Mouse (Mus musculus) kidney, postnatal 10 days (tissue): Measurements from ENCODE around the gene Stt3b.

Experiments
- DNase-seq: peaks from one replicate; pipeline ENCODE4 v3.0.0; 2021; ENCODE audit warnings: mixed read lengths

Stt3b gene

GRCm38 (mm10) chr9:115310346-115311222, at the start of gene Stt3b:
Gene Stt3b (minus strand): TSS chr9:115310421.
- peak; percentile 100 for DNase-seq

GRCm38 (mm10) chr9:115358421-115358820, 48.2 kb upstream of the Stt3b start:
- DNase-seq, result no peak

DNA sequence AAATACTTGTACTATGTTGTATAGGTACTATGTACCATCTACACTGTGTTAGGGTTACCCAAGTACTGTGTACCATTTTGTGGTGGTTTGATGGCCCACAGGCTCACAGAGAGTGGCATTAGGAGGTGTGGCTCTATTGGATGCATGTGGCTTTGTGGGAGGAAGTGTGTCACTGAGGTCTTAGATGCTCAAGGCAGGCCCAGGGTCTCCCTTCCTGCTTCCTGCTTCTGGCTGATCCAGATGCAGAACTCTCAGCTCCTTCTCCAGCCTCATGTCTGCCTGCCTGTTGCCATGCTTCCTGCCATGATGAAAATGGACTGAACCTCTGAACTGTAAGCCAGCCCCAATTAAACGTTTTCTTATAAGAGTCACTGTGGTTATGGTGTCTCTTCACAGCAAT, 47.8 kb upstream of the Stt3b start:
- no peak for DNase-seq

DNA sequence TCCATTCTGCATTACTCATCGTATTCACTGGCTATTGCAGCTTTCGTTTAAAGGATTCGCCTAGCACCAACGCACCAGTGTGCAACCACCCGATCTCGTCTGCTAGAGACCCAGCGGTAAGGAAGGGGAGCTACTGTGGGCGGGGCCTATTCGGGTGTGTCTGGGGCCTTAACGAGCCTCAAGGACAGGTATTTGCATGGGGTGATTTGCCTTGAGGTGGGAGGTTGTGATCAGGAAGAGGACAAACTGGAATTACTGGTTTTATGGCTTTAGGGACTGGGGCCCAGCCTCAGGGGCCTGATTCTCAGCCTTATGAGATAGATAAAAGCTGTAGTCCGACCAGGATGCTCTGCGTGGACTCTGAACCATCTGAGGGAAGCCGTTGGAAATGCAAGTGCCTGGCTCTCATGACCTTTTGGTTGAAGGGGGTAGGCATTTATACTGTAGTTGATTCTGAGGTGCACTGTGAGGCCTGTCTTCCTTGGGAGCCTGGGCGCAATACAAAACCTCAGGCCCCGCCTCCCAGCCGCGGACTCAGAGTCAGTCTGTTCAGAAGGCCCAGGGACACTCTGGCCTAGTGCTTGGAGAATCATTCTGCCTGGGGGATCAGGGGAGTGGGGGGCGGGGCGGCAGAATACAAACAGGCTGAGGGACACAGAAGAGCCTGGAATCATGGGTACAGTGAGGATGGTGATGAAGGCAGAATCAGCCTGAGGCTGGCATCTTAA, 46.7 kb upstream of the Stt3b start:
- no peak for DNase-seq

- peak; percentile 21 for DNase-seq
These were observed 45.8 kb upstream of the Stt3b start for GRCm38 (mm10) chr9:115355972-115356371.

- DNase-seq, result no peak
These were observed 39.7 kb upstream of the Stt3b start for GRCm38 (mm10) chr9:115349741-115350512.

GRCm38 (mm10) chr9:115349106-115349505, 38.9 kb upstream of the Stt3b start:
- DNase-seq, result no peak

DNA sequence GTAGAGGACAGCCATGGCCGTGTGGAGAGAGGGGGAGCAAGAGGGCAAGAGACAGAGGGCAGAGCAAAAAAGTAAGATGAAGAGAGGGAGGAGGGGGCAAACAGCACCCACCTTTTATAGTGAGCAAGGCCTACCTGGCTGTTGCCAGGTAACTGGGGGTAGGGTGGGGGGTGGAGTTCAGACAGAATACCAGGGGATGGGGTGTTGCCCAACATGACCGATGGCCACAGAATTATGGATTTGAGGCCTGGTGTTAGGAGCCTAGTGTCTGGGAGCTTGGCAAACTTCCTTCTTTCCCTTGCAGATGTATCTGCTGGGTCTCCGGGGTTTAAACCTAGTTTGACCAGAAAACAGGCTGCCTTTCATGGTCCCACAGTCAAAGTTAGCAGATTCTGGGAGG, 34.7 kb upstream of the Stt3b start:
- DNase-seq, result no peak

DNA sequence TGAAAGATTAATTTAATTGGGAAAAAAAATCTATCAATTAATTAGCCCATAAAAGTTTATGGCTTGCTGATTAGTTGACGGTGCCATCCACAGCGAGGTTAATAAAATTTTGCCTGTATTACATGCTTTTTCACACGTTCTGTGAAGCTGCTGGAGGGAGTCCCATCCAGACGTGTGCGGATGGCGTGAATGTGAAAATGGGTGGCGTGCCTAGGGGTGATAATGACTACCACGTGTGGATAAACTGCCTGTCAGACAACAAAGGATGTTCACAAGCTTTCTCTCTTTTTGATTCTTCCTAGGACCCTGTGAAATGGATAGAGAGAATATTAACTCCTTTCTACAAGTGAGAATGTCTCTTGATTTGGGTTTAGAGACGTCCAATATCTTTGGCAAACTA, 31.4 kb upstream of the Stt3b start:
- DNase-seq, result no peak

DNA sequence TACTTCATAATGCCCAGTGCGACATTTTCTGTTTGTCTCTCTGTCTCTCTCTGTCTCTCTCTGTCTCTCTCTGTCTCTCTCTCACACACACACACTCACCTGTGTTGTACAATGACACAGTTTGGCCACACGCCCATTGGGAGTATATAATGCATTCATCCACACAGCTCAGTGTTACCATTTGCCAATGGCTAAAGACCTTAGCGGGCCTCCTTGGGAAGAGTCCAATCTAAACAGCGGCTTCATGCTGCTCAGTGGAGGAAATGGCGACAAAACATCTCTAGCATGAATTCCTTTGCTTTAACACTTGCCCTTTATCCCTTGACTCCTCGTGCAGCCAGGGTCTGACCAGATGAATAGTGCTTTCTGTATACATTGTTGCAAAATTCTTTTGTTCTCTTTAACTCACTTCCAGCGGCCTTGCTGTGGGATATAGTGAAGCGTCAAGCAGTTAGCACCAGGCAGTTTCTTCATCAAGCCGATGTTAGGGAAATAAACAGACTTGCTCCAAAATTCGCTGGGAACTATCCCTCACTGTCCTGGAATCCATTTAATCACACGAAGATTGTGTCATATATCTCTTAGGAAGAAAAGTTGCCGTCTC, 30.1 kb upstream of the Stt3b start:
- DNase-seq, result peak; percentile 75

DNA sequence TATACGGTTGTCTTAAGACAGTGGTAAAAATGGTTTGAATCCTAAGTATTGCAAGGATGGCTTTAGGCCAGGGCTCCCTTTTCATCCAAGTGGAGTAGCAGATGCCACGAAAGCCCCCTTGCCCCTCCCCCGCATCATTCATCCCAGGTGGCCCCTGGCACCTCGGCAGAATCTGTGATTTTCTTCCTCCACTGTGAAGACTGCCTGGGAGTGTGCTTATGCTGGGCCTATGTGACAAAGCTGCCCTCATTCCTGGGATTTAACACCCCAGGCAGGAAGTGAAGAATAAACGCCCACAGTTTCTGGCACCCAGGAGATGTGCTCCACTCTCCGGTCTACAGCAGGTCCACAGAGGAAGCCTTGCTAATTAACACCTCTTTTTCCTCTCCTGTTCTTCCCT, 28.6 kb upstream of the Stt3b start:
- no peak for DNase-seq

DNA sequence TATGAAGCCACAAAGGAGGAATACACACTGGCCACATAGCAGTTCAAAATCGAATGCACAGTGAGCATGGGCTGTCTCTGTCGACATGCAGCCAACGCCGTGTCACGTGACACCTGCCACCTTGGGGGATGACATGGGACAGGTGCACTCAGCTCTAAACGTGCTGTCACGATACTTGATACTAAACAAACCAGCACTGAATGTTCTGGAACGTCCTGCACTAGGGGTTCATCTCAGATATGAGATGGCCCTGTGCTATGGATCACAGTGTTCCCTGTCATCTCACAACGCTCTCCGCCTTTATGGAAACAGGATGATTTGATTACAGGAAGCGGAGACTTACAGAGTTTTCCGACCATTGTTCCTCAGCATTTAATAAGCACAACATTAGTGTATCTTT, 22.8 kb upstream of the Stt3b start:
- DNase-seq, result no peak

DNA sequence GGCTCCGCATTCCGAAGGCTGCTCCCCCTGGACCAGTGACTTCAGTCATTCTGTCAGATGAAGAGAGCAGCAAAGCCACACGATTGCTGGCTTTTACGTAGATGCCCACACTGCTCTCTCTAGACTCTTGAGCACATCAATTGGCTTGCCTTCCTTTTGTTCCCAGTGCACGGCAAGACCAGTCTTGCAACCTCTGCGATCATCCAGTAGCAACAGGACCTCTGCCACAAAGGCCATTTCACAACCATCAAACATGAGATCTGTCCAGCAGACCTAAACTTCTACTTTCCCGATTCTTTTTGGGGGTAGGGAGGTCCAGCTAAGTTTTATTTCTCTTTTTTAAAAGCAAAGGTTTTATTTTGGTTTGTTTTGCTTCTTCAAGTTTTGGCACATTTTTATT, 22.1 kb upstream of the Stt3b start:
- no peak for DNase-seq

DNA sequence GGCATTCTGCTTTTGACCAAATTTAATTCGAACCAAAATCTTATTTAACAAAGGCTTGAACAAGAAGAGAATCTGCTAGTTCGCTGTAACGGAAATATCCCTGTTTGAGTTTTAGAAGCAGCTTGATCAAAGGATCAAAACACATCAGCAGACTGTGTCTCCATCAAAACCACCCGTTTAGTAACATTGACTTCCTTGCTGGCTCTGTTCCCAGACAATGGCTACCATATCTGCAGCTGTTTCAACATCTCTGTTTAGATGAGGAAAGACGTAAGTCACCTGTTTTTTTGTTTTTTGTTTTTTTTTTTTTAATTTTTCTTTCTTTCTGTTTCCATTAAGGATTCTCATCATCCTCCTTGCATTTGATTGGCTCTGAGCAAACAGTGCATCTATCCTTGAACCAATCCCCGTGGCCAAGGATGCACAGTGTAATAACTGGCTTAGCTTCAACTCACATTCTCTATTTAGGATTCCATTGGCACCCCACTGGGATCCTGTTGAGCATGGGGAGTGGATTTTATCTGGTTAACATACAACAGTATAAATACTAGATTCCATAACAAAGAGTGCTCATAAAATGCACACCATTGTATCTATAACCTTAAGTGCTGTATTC, 20.7 kb upstream of the Stt3b start:
- peak; percentile 23 for DNase-seq

DNA sequence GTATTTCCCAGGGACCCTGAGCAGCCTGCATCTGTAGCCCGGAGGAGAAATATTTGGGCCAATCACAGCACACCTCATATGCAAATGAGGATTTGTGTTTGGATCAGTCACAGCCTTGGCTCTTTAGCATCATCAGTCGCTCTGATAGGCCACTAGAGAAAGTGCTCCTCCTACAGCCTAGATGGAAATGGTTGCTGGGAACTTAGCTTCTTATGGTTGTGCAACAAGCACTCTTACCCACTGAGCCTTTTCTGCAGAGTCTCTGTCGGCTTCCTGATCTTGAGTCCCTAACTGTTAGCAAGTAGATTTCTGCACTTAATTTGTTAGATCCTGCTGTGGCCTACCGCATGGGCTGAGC, 16.3 kb upstream of the Stt3b start:
- no peak for DNase-seq

DNA sequence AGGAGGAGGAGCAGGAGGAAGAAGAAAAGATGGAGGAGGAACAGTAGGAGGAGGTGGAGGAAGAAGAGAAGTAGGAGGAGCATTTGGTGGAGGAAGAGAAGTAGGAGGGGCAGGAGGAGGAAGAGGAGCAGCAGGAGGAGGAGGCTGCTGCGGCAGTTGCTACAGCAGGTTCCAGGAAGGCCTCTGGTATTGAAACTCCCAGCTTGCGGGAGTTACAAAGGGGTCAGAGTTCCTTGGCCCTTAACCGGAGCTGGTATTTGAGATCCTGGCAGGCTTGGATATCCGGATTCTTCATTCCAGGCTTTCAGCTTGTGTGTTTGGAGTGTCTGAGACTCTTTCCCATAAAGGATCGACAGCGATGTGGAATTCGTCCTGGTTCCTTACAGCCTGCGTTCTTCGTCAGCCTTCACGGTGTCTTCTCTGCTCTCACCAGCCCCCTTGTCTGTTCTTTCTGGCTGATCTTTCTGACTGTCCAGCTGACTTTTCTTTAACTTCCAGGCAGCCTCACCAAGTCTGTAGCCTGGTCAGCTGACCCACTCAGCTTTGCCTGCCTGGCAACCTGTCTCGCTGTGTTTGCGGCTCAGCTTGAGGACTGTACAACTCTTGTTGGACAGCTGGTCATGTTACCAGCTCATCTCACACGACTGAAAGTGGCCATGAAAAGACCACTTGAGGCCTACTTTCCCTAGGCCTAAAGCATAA, 15.8 kb upstream of the Stt3b start:
- DNase-seq, result peak; percentile 49

GRCm38 (mm10) chr9:115323572-115323971, 13.4 kb upstream of the Stt3b start:
- DNase-seq, result no peak

GRCm38 (mm10) chr9:115322385-115322784, 12.2 kb upstream of the Stt3b start:
- DNase-seq, result no peak

DNA sequence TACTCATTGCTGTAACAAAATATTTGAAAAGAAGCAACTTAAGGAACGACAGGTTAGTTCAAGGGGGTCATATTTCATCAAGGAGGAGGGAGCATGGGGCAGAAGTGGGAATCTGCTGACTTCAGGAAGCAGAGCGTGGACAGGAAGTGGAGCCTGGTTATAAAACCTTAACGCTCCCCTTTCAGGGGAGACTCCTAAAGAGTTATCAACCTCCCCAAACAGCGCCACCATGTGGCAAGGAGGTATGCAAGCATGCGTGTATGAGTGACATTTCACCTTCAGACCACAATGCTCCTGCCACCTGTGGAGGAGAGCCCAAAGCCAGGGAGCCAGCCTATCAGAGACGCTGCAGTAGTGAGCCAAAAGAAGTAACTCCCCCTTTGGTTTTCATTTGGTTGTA, 10.8 kb upstream of the Stt3b start:
- no peak for DNase-seq

- no peak for DNase-seq
These were observed 9.9 kb upstream of the Stt3b start for GRCm38 (mm10) chr9:115320156-115320555.

DNA sequence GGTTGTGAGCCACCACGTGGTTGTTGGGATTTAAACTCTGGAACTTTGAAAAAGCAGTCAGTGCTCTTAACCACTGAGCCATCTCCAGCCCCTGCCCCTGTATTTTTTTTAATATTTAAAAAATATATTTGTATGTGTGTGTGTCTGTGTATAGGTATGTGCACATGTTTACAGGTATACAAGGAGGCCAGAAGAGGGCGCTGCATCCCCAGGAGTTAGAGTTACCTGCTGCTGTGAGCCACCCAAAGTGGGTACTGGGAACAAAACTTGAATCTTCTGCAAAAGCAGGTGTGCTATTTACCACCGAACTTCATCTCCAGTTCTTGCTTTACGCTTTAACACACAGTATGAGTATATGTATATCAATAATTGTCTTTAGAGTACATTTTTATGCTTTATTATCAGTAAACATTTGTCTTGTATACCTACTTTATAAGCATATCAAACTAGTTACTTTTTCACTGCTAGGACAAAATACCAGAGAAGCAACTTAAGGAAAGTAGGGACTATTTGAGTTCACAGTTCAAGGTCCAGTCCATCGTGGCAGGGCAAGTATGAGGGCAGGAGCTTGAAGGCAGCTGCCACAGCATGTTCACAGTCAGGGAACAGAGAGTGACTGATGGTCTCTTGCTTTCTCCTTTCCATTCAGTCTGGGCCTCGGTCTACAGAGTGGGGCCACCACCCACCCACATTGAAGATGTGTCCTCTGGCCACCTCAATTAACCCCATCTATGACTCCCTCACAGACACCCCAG, 8.6 kb upstream of the Stt3b start:
- no peak for DNase-seq
